Mouse (Mus musculus) cortical plate, adult 2 months (tissue): ENCODE data around the gene Dnm1. TPM values are rescaled to one million over a fixed set of nuclear protein-coding genes. Genes with fewer than 3 reads are reported as not detected.
"Not testable (repeated sequence)": the region's sequence is repeated elsewhere in the genome, so short reads cannot be mapped to it uniquely, and the experiment has no call there.

ENCODE experiments used
- H3K27ac ChIP-seq: fragments of 200-500 bp; 2 replicates; pipeline ENCODE4 v1.5.1; 2012; ENCODE audit warnings: low read length, control low read depth, inconsistent platforms; ENCODE audit not compliant: insufficient read depth
- H3K4me1 ChIP-seq: fragments of 200-500 bp; 2 replicates; pipeline ENCODE4 v1.6.1; 2011; ENCODE audit warnings: low read length; ENCODE audit not compliant: control insufficient read depth, insufficient read depth
- H3K4me3 ChIP-seq: fragments of 200-500 bp; 2 replicates; pipeline ENCODE4 v1.5.1; 2011; ENCODE audit warnings: mild to moderate bottlenecking, low read length, control low read depth; ENCODE audit not compliant: insufficient read depth
- CTCF ChIP-seq: fragments of 200-500 bp; IDR thresholded peaks from 2 replicates; pipeline ENCODE4 v1.5.1; 2011; ENCODE audit warnings: mild to moderate bottlenecking, control low read depth, low read length; ENCODE audit not compliant: insufficient read depth; ENCODE audit errors: extremely low read depth
- POLR2A ChIP-seq: fragments of 200-500 bp; IDR thresholded peaks from 2 replicates; pipeline ENCODE4 v1.6.1; 2011; ENCODE audit warnings: mild to moderate bottlenecking, low read length, control low read depth; ENCODE audit not compliant: insufficient read depth; ENCODE audit errors: extremely low read depth
- polyA plus RNA-seq: library from polyadenylated mRNA; depleted of rRNA; stranded (reverse); fragments of >200 nt; gene quantifications from 2 replicates; pipeline ENCODE4 v1.2.3, GENCODE M21; 2012

Dnm1 gene
- polyA plus RNA-seq, 1 experiment, result 1,325 TPM

- Histone ChIP-seq H3K4me1 (no peaks in the 10 kb centered on the region), H3K27ac (peak overlapping the region; percentile 26; the same call in 1 of the 2 replicates), H3K4me3 (peak overlapping the region; percentile 69)
- TF ChIP-seq CTCF (no peak), POLR2A (0 out of 2 replicates have a peak, but pooled peaks have one; percentile 16)
Measured at GRCm38 (mm10) chr2:32363376-32364106, 10.4 kb upstream of the Dnm1 start.

GRCm38 (mm10) chr2:32362817-32363340, 9.7 kb upstream of the Dnm1 start:
- Histone ChIP-seq H3K4me3 (peak overlapping the region; percentile 69), H3K27ac (peak overlapping the region; percentile 84), H3K4me1 (no peaks in the 10 kb centered on the region)
- TF ChIP-seq POLR2A (peak; percentile 29; the same call in 1 of the 2 replicates), CTCF (peak; percentile 47)

GRCm38 (mm10) chr2:32362274-32362673, 9.1 kb upstream of the Dnm1 start:
- H3K4me1 ChIP-seq, result not testable (repeated sequence)
- Histone ChIP-seq H3K27ac (peak overlapping the region; percentile 84; the same call in 1 of the 2 replicates), H3K4me3 (peak overlapping the region; percentile 69)

GRCm38 (mm10) chr2:32361437-32361836, 8.3 kb upstream of the Dnm1 start:
- H3K27ac ChIP-seq, result peak overlapping the region; percentile 87
- TF ChIP-seq CTCF (peak; percentile 38; the same call in 1 of the 2 replicates), POLR2A (0 out of 2 replicates have a peak, but pooled peaks have one; percentile 32)
- H3K4me3 ChIP-seq, result peak overlapping the region; percentile 13; the same call in 1 of the 2 replicates
- no peaks in the 10 kb centered on the region for H3K4me1 ChIP-seq

- Histone ChIP-seq H3K4me1 (no peaks in the 10 kb centered on the region), H3K4me3 (peak overlapping the region; percentile 13), H3K27ac (peak overlapping the region; percentile 76; the same call in 1 of the 2 replicates)
- peak; percentile 58; the same call in 1 of the 2 replicates for TF ChIP-seq POLR2A
- no peak for TF ChIP-seq CTCF
Measured at GRCm38 (mm10) chr2:32360741-32361140, 7.6 kb upstream of the Dnm1 start.

- no peak for TF ChIP-seq POLR2A
- Histone ChIP-seq H3K4me1 (no peaks in the 10 kb centered on the region), H3K4me3 (no peak overlapping the region), H3K27ac (no peak overlapping the region)
Measured at GRCm38 (mm10) chr2:32358381-32358780, 5.2 kb upstream of the Dnm1 start.

GRCm38 (mm10) chr2:32357710-32358109, 4.6 kb upstream of the Dnm1 start:
- TF ChIP-seq CTCF (no peak), POLR2A (no peak)
- H3K27ac ChIP-seq, result no peak overlapping the region
- H3K4me3 ChIP-seq, result no peak overlapping the region
- no peaks in the 10 kb centered on the region for H3K4me1 ChIP-seq

GRCm38 (mm10) chr2:32356216-32356615, 3.1 kb upstream of the Dnm1 start:
- H3K4me3 ChIP-seq, result no peak overlapping the region

GRCm38 (mm10) chr2:32354336-32354895, 1.3 kb upstream of the Dnm1 start:
- H3K4me3 ChIP-seq, result no peak overlapping the region
- no peak for TF ChIP-seq POLR2A
- no peak for TF ChIP-seq CTCF
- H3K27ac ChIP-seq, result no peak overlapping the region
- peaks cover 2% of the 10 kb centered on the region; the same call in 1 of the 2 replicates for H3K4me1 ChIP-seq

More at GRCm38 (mm10) chr2:32356216-32356615, 3.1 kb upstream of the Dnm1 start:
- TF ChIP-seq CTCF, result no peak
- no peak for TF ChIP-seq POLR2A
- Histone ChIP-seq H3K27ac (no peak overlapping the region), H3K4me1 (no peaks in the 10 kb centered on the region)

- no peak overlapping the region for H3K27ac ChIP-seq
- TF ChIP-seq CTCF, result no peak
- no peak for TF ChIP-seq POLR2A
- H3K4me3 ChIP-seq, result no peak overlapping the region; the same call in 1 of the 2 replicates
- H3K4me1 ChIP-seq, result peaks cover 5% of the 10 kb centered on the region
Measured at GRCm38 (mm10) chr2:32353836-32354235, 698 bp upstream of the Dnm1 start.
